Mouse (Mus musculus): ENCODE data around the gene Actn1.
A peak's percentile ranks its signal among the peaks of the same experiment; 100 is the strongest.

The Actn1 gene

DNA sequence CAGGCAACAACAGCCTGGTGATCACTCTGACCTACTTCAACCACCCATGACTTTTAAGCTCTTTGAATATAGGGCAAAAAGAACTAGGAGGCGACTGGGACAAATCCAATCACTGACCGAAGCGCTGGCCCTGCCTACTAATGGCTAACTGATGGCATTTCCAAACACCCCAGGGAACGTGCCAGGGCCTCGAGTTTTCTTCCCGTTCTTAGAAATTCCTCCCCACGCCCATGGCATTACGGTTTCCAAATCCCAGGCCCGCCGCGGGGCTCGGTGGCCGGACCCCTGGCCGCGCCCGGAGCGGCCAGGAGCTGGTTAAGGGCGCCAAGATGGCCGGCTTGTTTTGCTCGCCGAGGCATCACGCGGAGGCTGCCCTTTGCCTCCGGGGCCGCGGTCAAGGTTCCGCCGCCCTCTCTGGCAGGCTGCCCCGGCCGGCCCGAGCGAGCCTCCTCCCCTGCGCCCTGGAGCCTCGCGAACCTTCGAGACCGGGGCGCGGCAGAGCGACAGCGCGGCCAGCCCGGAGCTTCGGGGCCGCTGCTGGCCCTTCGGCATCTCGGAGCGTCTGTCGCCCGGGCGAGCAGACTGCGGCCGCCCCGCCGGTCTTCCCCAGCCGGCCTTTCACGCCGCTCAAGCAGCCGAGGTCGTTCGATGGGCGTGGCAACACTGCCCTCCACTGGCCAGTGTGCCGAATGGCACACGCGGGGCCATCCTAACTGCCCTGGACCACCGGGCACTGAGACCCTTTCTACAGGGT lies 127.7 kb downstream of the Actn1 start:
- peak; percentile 89 to 94 for DNase-seq

DNA sequence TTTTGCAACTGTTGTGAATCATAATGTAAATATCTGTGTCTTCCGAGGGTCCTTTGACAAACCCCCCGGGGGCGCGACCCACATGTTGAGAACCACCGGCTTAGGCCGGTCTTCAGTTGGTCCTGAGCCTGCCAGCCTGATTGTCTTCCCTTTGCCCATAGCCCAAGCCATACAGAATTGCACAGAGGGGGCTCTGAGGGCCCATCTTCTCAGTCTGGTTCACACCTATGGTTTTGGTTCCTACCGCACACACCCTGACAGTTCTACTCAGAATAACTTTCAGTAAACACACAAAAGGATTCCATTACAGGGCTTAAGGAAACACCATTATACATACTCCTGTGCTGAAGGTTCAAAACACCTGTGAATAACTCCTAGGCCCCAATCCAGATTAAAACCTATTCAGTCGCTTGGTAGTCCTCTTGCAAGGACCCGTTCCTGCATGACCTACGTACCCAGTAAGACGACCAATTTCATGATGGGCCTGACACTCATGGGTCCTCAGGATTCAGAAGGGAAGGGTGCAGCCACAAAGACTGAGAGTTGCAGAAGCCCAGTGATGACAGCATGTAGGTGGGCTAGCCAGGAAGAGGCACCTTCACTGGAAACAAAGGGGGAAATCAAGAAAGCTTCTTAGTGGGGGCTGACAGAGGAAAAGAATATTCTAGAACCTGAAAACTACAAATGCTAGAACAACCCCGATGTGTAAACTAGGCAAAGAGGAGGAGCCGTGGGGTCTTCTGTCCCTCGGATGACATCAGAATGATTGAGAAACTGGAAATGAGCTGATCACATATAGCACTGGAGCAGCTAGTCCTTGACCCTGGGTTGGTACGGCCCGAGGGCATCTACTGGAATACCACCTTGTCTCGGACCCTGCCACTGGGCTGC lies 128.6 kb downstream of the Actn1 start:
- peak; percentile 34 to 38 for DNase-seq

DNA sequence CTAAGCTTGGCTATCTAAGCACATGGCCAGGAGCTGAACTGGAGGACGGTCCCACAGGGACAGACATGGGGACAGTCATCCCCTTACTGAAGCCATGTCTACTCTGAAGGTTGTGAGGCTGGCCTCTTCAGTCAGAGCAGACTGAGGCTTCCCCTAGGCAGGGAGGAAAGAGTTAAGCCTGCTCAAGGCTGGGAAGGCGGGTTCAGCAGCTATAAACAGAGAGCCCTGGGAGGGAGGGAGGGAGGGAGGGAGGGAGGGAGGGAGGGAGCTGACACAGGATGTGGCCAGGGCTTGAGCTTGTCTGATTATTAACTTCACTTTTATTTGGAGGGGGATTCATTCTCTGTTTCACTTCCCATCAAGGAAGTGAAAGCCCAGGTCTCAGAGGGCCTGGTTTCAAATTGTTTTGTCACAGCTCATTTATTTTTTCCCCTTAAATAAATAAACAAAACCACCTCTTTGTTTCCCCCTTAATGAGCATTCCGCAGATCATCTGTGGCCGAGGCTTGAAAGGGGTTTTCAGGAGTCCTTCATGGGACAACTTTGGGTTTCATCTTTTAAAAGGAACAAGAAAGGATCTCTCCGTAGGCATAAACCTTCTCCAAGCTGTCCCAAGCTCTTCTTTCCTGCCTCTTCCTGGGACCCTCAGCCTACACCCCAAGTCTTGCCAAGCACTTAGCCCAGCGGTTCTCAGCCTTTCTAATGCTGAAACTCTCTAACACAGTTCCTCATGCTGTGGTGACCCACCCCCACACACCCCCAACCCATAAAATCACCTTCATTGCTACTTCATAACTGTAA lies 129.4 kb downstream of the Actn1 start:
- DNase-seq: peak; percentile 63 to 78

DNA sequence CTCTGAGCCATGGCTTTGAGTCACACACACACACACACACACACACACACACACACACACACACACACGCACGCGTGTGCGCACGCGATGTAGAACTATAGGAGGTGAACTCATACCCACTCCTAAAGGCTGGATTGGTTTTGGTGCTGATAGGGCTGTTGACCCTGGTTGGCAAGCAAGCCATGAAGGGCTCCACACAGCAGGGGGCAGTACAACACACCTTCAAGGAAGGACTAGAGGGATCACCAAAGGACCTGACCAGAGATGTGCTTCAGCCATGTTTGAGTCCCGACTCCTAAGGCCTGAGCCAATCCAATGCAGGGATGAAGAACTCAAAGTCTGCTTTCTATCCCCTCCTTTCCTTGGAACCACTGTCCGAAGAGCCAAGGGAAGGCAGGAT lies 130.6 kb downstream of the Actn1 start:
- DNase-seq: peak; percentile 66 to 73

DNA sequence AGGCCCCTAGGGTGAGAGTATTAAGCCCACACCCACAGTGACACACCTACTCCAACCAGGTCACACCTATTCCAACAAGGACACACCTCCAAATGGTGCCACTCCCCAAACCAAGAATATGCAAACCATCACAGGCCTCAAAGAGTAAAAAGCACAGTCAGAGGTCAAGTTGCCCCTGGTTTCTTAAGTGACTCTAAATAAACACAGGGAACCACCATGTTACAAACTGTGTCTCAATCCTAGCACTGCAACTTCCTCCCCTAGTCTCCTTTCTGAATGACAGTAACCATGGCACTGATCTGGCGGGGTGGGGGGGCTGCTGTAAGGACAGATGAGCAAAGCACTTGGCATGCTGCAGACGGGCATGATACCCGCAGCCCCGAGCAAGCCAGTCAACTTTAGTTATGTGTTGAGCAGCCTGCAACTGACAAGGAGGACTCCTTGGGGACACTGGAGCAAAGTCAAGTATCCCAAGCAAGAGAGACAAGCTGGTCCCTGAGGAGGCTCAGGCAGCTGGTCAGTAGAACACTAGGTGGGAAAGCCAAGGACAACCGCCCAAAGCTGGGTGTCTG lies 132.9 kb downstream of the Actn1 start:
- DNase-seq: no peak

DNA sequence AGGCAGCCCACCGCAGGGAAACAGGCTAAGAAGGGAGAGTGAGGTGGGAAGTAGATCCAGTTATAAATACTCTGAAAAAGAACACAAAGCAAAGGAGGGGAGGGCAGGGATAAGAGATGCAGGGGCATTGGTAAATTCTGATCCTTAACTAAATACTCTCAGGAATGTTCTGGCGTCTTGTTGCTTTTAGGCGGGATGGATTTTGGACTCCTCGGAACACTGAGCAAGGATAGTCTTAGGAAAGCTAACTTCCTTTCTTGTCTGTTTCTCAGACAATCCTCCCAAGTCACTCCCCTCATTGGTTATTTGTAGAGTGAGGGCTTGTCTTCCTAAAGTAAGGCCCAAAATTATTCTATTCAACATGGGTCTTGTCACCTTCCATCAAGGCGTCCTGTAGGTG lies 134.9 kb downstream of the Actn1 start:
- DNase-seq: no peak

DNA sequence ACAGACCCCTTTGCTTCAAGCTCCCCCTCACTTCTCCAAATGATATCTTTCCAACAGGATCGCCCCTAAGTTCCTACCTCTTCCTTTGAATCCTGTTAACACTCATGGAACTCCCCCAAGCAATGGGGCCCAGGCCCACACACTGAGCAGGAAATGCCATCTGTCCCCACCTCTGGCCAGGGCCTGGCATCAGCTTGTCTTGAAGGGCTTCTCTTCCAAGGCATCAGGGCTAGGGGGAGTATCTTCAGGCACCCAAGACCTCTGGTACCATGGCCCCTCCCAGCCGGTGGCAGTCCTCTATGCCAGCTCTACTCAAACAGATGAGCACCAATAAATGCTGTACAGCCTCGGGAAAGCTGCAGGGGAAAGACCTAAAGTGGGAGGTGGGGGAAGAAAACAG lies 135.4 kb downstream of the Actn1 start:
- no peak for DNase-seq

DNA sequence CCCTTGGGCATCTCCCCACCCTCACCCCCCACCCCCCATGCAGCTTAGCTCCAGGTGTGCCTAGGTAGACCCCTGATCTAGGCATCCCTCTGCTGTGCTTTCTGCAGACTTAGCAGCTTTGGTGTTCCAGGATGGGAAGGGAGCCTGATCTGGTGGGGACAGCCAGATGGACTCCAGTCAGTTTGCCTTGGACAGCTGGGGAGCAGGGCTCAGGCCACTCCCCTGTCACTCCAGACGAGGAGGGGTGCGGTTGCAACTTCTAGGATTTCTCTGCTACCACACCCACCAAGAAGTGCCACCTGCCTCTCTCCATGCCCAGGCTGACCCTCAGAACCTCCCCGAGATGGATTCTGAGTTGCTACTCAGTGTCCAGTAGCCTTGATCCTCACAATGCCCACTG lies 136.0 kb downstream of the Actn1 start:
- DNase-seq: no peak

DNA sequence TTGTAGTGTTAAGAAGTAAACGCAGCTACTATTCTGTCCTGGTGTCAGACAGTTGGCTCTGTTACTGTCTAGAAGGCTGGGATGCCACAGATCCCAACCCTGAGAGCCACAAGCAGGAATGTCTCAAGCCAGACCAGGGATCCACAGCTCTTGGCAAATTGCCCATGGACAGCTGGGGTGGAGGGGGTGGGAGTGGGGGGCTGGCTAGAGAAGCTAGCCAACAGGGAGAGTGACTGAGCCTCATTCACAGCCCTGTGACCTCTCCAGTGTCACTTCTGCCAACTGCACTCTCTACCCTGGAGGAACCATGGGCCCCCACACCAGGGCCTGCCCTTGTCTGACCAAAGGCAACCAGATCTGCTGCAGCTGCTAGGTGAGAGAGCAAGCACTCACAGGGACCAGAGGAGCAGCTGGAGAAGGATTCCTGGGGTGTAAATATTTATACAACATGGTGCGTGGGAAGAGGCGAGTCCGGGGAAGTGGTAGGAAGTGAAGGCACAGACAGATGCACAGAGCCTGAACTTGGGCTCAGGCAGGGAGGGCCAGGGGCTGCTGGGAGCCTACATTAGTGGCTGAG lies 136.9 kb downstream of the Actn1 start:
- peak; percentile 56 to 78 for DNase-seq

DNA sequence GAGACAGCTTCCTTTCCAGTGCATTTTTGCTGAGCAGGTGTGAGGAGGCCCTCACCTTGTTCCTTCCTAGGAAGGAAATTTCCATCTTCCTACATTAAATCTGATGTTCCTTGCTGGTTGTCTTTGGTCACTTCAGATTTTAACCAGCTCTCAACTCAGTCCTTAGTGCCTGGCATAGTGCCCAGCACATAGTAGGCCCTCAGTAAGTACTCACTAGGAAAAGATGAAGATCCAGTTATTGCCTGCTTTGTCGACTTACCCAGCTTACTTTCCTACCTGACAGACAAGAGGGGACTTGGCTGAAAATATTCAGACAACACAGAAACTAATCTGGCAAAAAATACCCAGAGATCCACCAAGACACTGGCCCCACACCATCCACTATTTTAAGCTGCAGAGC lies 138.7 kb downstream of the Actn1 start:
- DNase-seq: no peak

DNA sequence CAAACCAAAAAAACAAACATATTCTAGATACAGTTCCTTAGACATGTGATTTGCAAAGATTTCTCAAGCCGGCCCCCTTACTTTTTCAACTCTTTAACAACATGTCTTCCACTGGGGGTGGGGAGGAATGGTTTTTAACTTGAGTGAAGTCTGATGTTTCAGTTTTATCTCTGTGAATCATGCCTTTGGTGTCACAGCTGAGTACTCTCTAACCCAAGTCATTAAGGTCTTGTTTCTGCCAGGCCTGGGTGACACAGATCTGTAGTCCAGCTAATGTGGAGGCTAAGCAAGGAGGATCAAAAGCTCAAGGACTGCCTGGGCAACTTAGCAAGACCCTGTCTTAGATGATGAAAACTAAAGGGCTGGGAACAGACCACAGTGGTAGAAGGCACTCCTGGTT lies 141.6 kb downstream of the Actn1 start:
- no peak for DNase-seq

Data from kidney, postnatal 4 days (tissue).